Mouse (Mus musculus) layer of hippocampus, adult 9-10 months (tissue): ENCODE data around the gene Sowaha.

Experiments
- DNase-seq: peaks from one replicate; pipeline ENCODE4 v3.0.0; 2022; ENCODE audit warnings: low spot score

Gene Sowaha

DNA sequence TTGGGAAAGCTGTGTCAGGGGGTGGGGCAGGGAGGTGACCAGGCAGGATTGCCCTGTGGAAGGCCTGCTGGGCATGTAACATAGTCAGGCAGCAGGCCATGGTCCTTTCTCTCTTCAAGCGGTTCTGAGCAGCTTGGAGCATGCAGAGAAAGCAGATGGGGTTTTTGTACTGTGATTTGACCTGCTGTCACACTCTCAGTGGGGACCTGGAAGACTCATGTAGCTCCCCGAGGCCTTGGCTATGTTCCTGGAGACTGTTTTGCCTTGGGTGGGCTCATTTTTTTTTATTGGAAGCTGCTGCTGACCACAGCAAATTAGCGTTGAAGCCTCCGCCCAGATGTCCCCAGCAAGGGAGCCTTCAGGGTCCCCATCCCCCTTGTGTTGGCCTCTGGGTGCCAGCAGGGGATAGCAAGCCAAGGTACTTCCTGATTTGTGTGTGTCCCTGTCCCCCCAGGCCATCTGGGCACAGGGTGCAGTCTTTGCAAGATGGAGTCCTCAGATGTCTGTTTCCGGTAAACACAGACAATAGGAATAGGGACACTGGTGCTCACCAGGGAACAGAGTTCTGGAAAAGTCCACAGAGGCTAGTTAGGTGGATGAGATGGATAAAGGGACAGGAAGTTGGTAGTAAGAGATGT lies 25.1 kb upstream of the Sowaha start:
- no peak for DNase-seq

DNA sequence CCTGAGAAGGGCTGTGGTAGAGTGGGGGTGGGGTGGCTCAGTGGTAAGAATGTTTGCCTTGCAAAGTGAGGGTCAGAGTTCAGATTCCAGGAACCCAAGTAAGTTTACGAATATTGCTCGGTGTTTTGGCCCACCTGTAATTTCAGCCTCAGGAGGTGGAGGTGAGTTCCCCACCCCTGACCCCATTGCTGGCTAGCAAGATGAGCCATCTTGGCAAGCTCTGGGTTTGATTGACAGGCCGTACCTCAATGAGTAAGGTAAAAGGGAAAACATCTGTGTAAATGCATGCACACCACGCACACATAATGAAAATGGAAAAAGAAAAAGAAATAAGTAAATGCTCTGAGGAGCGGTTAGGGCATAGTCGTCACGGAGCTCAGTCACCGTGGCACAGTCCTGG lies 24.3 kb upstream of the Sowaha start:
- no peak for DNase-seq

DNA sequence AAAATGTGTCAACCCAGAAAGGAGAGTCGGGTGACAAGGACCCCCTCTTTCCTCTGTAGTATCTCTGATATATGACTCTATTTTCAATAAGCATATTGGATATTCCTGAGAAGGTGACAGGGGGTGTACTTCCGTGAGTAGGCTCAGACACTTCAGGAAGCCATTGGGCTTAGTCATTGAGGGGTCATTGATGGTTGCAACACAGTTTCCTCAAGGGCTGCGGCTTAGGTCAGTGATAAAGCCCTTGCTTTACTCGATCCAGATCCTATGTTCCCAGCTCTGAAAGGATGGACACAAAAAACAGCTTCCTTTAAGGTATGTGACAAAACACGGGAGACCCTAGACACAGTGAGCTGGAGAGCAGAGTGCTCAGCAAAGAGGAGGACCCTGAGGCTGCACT lies 23.7 kb upstream of the Sowaha start:
- DNase-seq: no peak

DNA sequence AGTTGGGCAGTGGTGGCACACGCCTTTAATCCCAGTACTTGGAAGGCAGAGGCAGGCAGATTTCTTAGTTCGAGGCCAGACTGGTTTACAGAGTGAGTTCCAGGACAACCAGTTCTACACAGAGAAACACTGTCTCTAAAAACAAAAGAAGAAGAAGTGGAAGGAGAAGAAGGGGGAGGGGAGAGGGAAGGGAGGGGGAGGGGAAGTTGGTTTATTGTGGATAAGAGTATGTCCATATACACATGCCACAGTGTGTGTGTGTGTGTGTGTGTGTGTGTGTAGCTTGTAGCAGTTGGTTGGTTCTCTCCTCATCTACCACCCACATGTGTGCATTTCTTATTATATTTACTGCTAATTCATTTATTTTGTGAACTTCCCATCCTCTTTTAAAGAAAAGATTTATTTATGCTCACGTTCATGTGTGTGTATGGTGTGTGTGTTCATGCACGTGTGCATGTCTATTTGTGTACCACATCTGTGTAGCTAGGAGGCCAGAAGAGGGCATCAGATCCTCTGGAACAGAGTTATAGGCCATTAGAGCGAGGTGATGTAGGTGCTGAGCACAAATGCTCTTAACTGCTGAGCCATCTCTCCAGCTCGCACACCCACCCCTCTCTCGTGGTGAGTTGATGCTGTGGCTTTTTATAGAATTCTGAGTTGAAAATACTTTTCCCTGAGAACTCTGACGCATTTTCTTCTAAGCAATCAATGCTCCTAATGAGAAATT lies 22.1 kb upstream of the Sowaha start:
- DNase-seq: no peak

DNA sequence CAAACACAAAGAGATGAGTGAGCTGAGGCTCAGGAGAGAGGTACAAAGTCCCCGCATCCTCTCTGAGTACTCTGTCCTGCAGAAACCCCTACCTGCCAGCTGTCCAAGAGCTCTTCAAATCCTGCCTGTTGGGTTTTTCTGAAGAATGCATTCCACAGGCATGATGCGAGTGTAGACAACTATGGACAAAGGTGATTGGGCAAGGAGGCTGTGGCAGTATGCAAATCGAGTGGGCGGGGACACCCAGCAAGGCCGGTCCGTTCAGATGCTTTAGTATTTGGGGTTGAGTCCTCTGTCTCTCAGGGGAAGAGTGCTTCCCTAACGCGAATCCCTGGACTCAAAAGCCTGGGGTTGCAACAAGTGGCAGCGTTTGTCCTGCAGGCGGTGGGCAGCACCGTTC lies 20.5 kb upstream of the Sowaha start:
- DNase-seq: no peak

DNA sequence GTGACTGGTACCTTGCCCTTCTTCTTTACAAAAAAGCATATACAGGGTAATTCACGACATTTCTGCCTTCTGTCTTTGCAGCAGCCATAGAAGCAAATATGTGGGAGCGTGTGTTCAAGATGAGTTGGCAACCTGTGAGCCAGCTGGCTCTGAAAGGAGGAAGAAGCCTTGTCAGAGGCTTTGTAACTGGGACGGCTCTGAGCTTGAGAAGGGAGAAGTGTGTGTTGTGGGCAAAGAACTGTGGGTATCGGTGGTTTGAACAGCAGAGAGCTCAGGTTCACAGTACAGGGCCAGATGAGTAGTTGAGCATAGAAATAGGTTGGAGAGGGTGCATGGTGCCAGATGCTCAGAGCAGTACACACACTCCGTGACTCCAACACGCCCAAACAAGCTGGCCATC lies 16.9 kb upstream of the Sowaha start:
- DNase-seq: no peak

DNA sequence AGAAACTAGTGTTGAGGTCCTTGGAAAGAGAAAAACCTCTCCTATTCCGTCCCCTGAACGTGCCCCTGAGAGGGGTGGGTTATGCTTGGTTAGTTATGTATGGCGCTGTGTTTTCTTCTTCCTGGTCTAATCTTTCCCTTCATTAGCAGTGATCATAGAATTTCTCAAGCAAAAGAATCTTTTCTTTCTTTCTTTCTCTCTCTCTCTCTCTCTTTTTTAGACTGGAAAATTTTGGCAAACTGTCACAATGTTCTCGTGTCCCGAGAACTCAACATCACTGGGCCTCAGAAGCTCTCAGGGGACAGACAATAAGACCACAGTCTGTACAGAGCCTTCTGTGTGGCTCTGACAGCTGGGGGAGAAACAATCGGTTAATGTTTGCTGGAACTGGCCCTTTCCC lies 15.3 kb upstream of the Sowaha start:
- DNase-seq: no peak

DNA sequence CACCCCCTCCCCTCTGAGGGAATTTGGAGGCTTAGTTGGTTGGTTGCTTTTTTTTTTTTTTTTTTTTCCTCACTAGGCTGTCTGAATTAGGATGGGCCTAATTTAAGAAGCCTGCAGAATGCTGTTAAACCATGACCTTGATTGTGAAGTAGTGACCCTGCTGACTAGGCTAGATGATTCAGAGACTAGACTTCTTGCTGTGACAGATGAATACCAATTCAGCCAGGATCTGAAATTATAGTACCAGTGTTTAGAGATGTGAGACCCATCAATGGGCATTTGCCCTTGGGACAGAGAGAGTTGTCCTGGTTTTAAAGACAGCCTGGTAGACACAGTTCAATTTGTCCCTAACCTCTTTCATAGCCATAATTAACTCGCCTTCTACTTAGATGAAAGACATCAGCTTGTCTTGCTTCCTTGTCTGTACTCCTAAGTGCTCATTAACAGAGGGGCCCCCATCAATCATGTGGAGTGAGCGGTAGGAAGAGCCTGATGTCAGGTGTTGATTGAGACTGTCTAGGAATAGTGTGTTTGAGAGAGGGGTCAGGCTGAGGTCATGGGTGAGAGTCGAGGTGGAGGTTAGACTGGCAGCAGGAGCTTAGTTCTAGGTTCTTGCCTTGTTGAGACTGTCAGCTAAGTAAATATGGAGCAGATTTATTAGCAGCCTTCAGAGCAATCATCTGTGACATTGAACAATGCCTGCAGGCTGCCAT lies 13.3 kb upstream of the Sowaha start:
- DNase-seq: no peak

DNA sequence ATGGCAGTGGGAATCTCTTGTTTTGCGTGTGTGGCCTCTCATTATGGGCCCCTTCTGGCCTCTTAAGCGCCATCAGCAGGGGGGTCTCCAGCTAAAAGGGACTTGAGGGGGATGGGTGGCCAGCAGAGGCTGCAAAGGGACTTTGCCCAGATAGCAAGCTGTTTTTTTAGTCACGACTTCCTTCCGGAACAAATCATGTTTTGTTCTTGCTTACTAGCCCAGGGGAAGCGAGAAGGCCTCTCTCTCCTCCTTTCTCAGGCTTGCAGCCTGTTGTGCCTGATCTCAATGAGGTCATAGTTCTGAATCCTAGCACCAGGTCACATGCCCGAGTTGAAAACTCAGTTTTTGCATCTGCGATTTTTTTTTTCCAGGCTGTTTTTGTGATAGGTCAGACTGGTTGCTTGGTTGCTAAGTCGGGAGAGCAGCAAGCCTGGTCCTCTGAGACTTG lies 11.9 kb upstream of the Sowaha start:
- DNase-seq: no peak

DNA sequence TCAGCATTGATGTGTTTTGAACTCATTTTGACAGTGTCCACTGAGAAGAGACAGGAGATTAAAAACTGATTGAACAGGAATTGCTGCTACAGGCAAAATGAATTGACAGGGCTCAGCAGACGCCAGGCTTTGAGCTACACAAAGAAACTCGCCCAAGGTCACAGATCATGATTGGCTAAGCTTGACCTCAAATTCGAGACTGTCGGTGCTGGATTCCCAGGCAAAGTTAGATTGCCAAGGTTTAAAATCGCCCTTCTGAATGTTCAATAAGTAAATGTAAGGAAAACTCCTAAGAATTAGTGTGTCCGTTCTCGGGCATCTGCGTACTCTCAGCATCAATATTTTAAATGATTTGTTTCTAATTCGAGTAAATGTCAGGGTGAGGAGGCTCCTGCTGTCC lies 9.3 kb upstream of the Sowaha start:
- no peak for DNase-seq

DNA sequence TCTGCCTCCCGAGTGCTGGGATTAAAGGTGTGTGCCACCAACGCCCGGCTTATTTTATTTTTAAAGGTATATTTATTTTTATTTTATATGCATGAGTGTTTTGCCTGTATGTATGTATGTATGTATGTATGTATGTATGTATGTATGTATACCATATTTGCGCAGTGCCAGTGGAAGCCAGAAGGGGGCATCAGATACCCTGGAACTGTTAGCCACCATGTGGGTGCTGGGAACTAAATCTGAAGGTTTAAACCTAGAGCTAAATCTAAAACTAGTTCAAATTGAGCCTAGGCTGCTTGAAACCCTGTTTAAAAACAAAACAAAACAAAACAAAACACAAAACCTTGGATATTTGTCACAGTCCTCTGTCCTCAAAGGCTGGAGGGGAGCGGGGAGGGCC lies 8.9 kb upstream of the Sowaha start:
- no peak for DNase-seq

DNA sequence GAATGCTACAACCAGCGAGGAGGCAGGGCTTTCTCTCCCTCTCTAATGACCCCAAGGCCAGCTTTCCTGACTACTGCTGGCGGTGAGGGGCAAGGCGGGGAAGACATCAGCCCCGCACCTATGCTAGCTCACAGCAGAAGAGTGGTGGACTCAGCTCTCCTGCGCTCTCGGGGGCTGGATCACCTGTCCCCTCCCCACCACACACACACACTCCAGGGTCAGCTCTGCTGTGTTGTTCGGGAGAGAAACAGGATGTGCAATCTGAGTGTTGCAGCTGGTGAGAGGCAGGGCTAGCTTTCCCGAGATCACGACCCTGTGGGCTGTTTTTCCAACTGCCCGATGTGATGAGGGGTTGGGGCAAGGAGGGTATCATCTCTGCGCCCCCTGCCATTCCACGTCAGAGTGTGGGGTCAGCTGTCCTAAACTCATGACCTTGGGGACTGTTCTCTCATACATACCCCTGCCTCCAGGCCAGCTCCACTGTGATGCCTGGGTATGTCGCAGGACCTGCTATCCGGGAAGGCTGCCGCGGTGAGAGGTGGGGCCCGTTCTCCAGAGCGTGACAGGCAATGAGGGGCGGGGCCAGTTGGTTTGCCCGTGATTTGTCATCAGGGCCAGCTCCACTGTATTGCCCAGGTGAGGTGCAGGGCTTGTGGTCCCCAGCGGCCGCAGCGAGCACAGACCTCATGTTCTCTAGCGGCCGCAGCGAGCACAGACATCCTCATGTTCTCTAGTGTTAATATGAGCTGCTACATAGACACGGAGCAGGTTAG lies 6.9 kb upstream of the Sowaha start:
- no peak for DNase-seq

DNA sequence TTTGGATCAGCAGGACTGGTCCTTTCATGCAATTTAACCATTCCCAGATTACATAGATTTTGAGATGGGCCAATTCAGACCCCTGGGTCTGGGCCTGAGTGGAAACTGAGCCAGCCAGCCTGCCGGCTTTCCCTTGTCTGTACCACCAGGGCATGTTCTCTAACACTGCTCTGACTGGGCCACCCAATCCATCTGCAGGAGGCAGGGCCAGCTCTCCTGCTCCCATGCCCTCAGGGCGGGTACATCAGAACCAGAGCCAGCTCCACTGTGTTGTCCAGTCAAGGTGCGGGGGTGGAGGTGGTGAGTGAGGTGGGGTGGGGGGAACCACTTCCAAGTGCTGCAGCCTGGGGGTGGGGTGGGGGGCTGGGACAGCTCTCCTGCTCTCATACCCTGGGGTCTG lies 6.3 kb upstream of the Sowaha start:
- no peak for DNase-seq

DNA sequence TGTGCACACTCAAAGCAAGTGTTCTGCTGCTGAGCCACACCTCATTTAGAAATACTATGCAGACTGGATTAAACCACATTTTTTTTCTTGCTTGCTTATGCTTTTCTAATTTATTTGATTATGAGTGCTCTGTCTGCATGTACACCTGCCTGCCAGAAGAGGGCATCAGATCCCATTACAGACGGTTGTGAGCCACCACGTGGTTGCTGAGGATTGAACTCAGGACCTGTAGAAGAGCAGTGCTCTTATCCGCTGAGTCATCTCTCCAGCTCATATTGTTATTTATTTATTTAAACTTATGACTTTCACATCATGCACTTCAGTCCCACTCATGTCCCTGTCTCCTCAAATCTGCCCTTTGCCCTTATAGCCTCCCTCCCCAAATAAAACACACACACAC lies 5.6 kb upstream of the Sowaha start:
- DNase-seq: no peak

DNA sequence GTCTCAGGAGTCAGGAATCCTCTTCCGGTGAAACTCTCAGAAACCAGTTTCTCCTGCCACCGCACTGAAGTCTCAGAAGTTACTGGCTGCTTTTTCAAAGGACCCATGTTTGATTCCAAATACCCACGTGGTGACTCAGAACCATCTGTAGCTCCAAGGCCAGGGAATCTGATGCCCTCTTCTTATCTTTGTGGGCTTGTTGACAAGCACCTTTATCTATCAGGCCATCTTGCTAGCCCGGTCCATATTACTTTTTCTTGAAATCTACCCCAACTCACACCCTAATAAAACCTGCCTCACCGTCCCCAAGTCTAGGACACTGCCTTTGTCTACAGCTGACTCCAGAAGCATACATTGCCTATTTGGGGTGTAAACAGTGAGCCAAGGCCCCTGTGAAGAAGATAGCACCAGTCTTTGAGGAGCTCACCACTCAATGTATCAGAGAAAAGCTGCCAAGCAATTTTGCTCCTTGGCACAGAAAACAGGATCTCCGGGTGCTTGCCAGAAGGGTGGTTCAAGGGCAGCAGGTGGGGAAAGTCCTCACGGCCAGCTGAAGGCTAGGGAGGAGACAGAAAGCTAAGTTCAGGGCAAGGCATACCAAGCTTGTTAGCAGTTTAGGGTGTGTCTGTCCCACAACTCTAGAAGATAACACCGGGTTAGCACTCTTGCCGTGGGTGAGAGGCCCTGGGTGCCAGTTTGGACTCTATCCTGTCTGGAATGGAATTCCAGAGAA lies 3.3 kb upstream of the Sowaha start:
- DNase-seq: no peak

DNA sequence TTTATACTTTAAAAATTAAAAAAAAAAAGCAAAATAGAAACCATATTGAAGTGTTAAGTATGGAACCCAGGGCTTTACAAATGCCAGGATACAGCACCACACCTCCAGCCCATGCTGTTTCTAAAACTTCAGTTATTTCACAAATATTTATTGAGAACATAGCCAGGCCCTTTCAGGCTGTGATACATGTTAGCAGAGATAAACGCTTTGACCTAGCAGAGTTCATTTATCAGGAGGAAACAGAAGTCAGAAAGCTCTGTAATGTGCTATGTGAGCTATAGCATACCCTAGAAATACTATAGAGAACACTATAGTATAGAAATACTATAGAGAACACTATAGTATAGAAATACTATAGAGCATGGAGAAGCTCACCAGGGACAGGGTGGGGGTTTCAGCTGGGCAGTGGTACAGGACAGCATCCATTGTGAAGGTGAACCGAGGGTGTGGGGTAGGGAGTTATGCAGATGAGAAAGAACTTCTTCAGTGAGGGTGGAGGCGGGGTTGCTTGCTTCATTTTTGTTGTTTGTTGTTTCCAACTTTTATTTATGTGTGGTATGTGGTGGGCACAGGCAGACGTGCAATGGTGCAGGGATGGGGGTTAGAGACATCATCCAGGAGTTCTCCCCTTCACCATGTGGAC lies 1.1 kb upstream of the Sowaha start:
- no peak for DNase-seq

DNA sequence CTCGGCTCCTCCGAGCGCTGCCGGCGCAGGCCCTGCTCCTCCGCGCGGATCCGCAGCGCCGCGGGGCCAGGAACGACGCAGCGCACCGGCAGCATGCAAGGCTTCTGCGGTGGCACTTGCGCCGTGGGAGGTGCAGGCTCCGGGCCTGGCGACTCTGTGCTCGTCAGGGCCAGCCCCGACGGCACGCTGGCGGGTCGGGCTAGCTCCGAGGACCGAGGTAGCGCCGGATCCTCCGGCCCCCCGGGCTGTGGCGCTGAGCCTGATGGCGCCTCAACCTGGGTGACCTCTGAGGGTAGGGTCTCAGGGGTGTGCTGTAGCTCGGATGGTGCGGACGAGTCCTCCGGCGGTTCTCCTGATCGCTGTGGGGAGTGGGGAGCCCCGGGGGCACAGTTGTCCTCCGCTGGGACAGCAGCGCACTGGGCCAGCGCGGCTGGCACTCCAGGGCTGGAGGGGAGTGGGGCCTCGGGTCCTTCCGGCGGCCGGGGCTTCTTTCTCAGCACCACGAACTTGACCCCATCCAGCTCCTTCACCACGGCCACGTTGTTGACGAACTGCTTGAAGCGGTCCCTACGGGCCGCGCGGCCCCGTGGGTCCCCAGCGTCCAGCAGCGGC lies 797 bp downstream of the Sowaha start:
- DNase-seq: no peak

DNA sequence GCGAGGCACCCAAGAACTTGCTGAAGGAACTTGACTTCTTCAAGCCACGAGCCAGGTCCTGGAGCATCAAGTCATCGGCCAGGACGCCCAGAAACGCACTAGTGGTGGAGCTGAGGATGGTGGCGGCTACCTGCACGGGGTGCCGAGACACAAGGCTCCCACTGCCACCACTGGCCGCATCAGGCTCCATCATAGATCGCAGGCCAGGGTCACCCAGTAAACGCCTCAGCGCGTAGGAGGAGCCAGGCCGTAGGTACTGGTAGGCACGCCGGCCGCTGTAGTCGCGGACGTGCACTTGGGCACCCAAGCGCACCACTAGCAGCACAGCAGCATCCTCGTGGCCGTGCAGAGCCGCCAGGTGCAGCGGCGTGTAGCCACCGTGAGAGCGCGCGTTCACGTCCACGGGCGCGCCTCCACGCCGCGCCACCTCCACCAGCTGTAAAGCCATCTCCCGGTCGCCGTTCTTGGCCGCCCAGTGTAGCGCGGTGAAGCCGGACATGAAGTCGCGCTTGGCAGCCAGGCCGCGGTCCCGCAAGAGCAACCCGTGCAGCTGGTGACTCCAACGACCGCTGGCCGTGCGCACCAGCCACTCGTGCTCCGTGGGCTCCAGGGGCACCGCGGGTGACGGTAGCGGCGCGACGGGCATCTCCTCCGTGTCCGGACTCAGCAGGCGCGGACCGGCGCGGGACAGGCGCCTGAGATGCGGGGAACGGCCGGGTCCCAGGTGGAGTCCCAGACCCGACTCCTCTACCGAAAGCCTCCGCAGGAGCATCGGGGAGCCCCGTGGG lies 1.5 kb downstream of the Sowaha start:
- DNase-seq: no peak

DNA sequence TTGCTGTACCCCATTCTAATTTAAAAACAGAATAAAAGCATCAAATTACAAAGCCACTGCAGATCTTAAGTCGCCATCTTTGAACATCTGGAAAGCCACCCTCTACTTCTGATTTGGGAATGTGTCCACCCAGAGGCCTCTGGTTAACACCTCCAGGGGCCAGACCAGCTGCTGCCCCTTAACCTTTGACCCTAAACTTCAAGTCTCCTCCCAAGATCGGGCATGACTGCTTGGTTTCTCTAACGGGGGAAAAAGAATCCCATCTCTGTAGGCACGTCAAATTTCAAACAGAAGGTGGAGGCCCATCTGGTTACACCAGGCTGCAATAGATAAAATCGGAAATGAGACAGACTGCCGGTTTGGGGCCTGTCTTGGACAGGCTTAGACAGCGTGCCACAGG lies 2.2 kb downstream of the Sowaha start:
- no peak for DNase-seq

DNA sequence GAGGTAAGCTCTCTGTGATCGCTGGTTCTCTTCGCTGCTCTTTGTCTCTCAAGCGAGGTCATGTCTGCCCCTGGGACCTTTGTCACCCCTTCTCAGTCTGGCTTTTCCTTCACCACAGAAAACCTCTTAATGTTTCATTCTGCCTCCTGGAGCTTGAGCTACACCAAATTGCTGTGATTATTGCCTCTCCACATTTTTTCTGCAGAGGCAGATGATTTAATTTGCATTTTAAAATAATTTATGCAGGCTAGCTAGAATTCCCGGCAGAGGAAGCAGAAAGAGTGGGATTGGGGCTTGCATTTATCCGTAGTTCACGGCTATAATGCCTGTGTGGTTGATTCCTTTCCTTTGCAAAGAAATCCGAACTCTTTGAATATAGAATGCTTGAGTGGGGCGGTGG lies 4.5 kb downstream of the Sowaha start:
- DNase-seq: no peak
